Mouse (Mus musculus) liver, embryonic 11.5 days (tissue): ENCODE results near the gene Fhl3. TPM values are rescaled to one million over a fixed set of nuclear protein-coding genes. Genes with fewer than 3 reads are reported as not detected.
A peak's percentile ranks its signal among the peaks of the same experiment; 100 is the strongest.

Source experiments
- ATAC-seq: fragments of 200-750 bp; cut with Nextera tagmentation; replicated peaks from 2 replicates; pipeline ENCODE4 v1.8.0; 2017; ENCODE audit warnings: moderate number of reproducible peaks, mild to moderate bottlenecking, moderate TSS enrichment, moderate library complexity; ENCODE audit not compliant: low FRiP score
- DNase-seq: peaks from one replicate; pipeline ENCODE4 v3.0.0-alpha.2; 2017; ENCODE audit warnings: low spot score
- H3K27ac ChIP-seq: fragments of 300-500 bp; sonication (generic); 2 replicates; pipeline ENCODE4 v1.5.1; 2014; ENCODE audit warnings: mild to moderate bottlenecking, low read depth, low read length, control low read depth
- H3K27me3 ChIP-seq: fragments of 300-500 bp; sonication (generic); replicated peaks from 2 replicates; pipeline ENCODE4 v1.6.1; 2014; ENCODE audit warnings: low read length, mixed read lengths; ENCODE audit not compliant: control insufficient read depth, insufficient read depth
- H3K36me3 ChIP-seq: fragments of 300-500 bp; sonication (generic); 2 replicates; pipeline ENCODE4 v1.6.1; 2014; ENCODE audit warnings: mild to moderate bottlenecking, low read length, moderate library complexity, mixed read lengths; ENCODE audit not compliant: control insufficient read depth, insufficient read depth
- H3K4me1 ChIP-seq: fragments of 300-500 bp; sonication (generic); replicated peaks from 2 replicates; pipeline ENCODE4 v1.6.1; 2014; ENCODE audit warnings: low read length, mixed read lengths; ENCODE audit not compliant: control insufficient read depth, insufficient read depth
- H3K4me2 ChIP-seq: fragments of 300-500 bp; sonication (generic); 2 replicates; pipeline ENCODE4 v1.6.1; 2014; ENCODE audit warnings: mild to moderate bottlenecking, control low read depth, moderate library complexity
- H3K4me3 ChIP-seq: fragments of 300-500 bp; sonication (generic); 2 replicates; pipeline ENCODE4 v1.5.1; 2014; ENCODE audit warnings: low read depth, low read length, control low read depth
- H3K9ac ChIP-seq: fragments of 300-500 bp; sonication (generic); 2 replicates; pipeline ENCODE4 v1.6.1; 2014; ENCODE audit warnings: low read depth, low read length, control low read depth
- H3K9me3 ChIP-seq: fragments of 300-500 bp; sonication (generic); 2 replicates; pipeline ENCODE4 v1.6.1; 2016; ENCODE audit warnings: low read length, inconsistent platforms, mixed read lengths; ENCODE audit not compliant: control insufficient read depth
- WGBS: fragments of 180-500 bp; shearing (Covaris S2); extraction: QIAGEN DNeasy Blood & Tissue Kit; methylation state at CpG from one replicate; pipeline ENCODE4 v1.1.7; 2014; 5-methylcytosine and 5-hydroxymethylcytosine counted together
- microRNA counts: library from miRNA; unstranded; fragments of <30 nt; microRNA quantifications from one replicate; lab custom pipeline; 2015
- microRNA-seq: library from miRNA; unstranded; fragments of <30 nt; microRNA quantifications from one replicate; pipeline ENCODE4, GENCODE M21; 2017; ENCODE audit warnings: borderline number of aligned reads
- polyA plus RNA-seq: library from polyadenylated mRNA; unstranded; fragments of >200 nt; fragmentation: Nextera tagmentation; extraction: Ambion mirVana; gene quantifications from 2 replicates; pipeline ENCODE4 v1.2.1, GENCODE M21; 2014

The Fhl3 gene
- polyA plus RNA-seq, 1 experiment from 2014 or later: 6.8 TPM

DNA sequence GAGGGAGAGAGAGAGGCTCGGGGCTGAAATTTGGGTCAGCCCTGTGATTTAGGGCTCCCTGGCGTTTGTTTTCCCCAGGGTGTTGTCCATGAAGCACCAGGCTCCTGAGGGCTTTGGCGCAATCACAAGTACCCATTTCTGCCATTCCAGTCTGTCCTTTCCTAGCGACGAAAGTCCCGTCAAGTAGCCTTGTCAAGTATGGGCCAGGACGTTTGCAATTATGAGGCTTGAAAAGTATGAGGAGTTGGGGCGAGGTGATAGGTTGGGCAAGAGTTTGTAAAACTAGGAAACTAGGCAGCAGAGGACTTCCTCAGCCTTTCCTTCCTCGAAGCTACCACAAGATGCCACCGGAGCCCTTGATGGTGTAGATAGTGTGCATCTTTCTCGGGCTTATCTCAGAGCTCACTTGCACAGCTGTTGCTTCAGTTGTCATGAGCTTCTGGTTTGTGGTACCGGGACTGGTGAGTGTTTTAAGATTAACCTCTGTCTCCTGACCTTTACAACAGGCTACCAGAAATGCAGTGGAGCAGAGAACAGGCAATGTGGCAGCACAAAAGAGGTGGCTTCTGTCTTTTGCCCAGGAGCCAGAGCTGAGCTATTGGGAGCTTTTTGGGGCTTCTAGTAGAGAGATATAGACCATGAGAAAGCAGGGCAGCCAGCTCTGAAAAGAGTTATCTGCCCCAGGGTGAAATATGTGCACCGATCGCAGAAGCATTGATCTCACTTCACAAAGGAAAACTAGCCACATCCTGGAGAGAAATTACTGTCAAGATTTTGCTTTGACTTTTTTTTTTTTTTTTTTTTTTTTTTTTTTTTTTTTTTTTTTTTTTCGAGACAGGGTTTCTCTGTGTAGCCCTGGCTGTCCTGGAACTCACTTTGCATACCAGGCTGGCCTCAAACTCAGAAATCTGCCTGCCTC, 52.0 kb downstream of the Fhl3 start:
- H3K4me1 ChIP-seq: peaks cover 40% of the 10 kb centered on the region
- ATAC-seq: peak; percentile 74
- peak overlapping the region; percentile 69 for H3K9ac ChIP-seq
- H3K4me2 ChIP-seq: peak overlapping the region; percentile 98
- peak overlapping the region; percentile 77 for H3K4me3 ChIP-seq
- no peaks in the 10 kb centered on the region for H3K27me3 ChIP-seq
- H3K27ac ChIP-seq: peak overlapping the region; percentile 78
- 8% methylated on average over 14 of the region's 15 CpGs for WGBS
- DNase-seq: peak; percentile 57
- no peaks in the 10 kb centered on the region for H3K9me3 ChIP-seq
- no peaks in the 10 kb centered on the region for H3K36me3 ChIP-seq

- Histone ChIP-seq H3K9ac (no peak overlapping the region), H3K27me3 (no peaks in the 10 kb centered on the region)
- no peak for DNase-seq
These were observed 55.0 kb downstream of the Fhl3 start for GRCm38 (mm10) chr4:124755526-124755925.

More at GRCm38 (mm10) chr4:124755526-124755925, 55.0 kb downstream of the Fhl3 start:
- WGBS: 62% methylated on average over 7 of the region's 7 CpGs
- H3K27ac ChIP-seq: no peak overlapping the region
- H3K9me3 ChIP-seq: no peaks in the 10 kb centered on the region
- H3K4me1 ChIP-seq: peaks cover 50% of the 10 kb centered on the region
- H3K4me2 ChIP-seq: 0 out of 2 replicates have a peak overlapping the region, but pooled peaks have one; percentile 16
- ATAC-seq: no peak
- no peaks in the 10 kb centered on the region; the same call in 1 of the 2 replicates for H3K36me3 ChIP-seq
- H3K4me3 ChIP-seq: no peak overlapping the region

MicroRNAs encoded within 50 kb of the gene (microRNA counts, 519-probe panel; counts per million panel counts)
- not detected for microRNA mmu-miR-697 (lab: Ali Mortazavi, UCI)
- not detected for microRNA mmu-miR-698 (lab: Ali Mortazavi, UCI)

Small RNA genes lying within 50 kb of the gene (microRNA-seq; reads per million reads assigned to microRNA genes)
- not detected for gene Gm24721
- not detected for gene Mir697
- not detected for gene Mir698

Other genes with a start within 250 kb of the Fhl3 start
- gene 3100002H09Rik, start 89.9 kb upstream of the Fhl3 start, polyA plus RNA-seq: not detected in 2 replicates
- gene Pou3f1, start 43.9 kb upstream of the Fhl3 start, polyA plus RNA-seq: 0.16 and 0.21 TPM in 2 replicates
- gene Utp11, start 7.1 kb upstream of the Fhl3 start, polyA plus RNA-seq: 73.3 and 80.5 TPM in 2 replicates
- 172 and 182 TPM in 2 replicates for gene Sf3a3, start 14.1 kb downstream of the Fhl3 start, polyA plus RNA-seq
- gene Inpp5b, start 41.1 kb downstream of the Fhl3 start, polyA plus RNA-seq: 58.2 and 63.3 TPM in 2 replicates
- 21.2 and 24.2 TPM in 2 replicates for gene Mtf1, start 101.4 kb downstream of the Fhl3 start, polyA plus RNA-seq
- 43.5 and 49.2 TPM in 2 replicates for gene Yrdc, start 150.0 kb downstream of the Fhl3 start, polyA plus RNA-seq
- 25.5 and 26.2 TPM in 2 replicates for gene 1110065P20Rik, start 150.5 kb downstream of the Fhl3 start, polyA plus RNA-seq
- gene Maneal, start 161.5 kb downstream of the Fhl3 start, polyA plus RNA-seq: 0.18 and 0.23 TPM in 2 replicates
- gene Epha10, start 180.2 kb downstream of the Fhl3 start, polyA plus RNA-seq: 0.08 TPM in 1 of 2 replicates, not detected in the other
- 3.5 and 4.1 TPM in 2 replicates for gene 9930104L06Rik, start 236.3 kb downstream of the Fhl3 start, polyA plus RNA-seq
- 190 and 201 TPM in 2 replicates for gene Cdca8, start 238.6 kb downstream of the Fhl3 start, polyA plus RNA-seq